Mouse (Mus musculus) kidney, adult 2 months (tissue): ENCODE measurements around the gene Vegfa. TPM values are rescaled to one million over a fixed set of nuclear protein-coding genes. Genes with fewer than 3 reads are reported as not detected.

ENCODE experiments used
- DNase-seq: peaks from one replicate; pipeline ENCODE4 v3.0.0; 2021
- H3K27ac ChIP-seq: fragments of 200-500 bp; 2 replicates; pipeline ENCODE4 v1.5.1; 2012; ENCODE audit warnings: low read depth, low read length, control low read depth, inconsistent platforms; ENCODE audit not compliant: insufficient read depth
- H3K27me3 ChIP-seq: fragments of 200-500 bp; replicated peaks from 2 replicates; pipeline ENCODE4 v1.6.1; 2012; ENCODE audit warnings: mild to moderate bottlenecking, moderate library complexity, low read length, inconsistent platforms; ENCODE audit not compliant: control insufficient read depth, insufficient read depth
- H3K36me3 ChIP-seq: fragments of 200-500 bp; 2 replicates; pipeline ENCODE4 v1.6.1; 2012; ENCODE audit warnings: mild to moderate bottlenecking, moderate library complexity, low read length, inconsistent platforms; ENCODE audit not compliant: control insufficient read depth, insufficient read depth
- H3K4me1 ChIP-seq: fragments of 200-500 bp; 2 replicates; pipeline ENCODE4 v1.6.1; 2011; ENCODE audit warnings: low read length; ENCODE audit not compliant: control insufficient read depth, insufficient read depth
- H3K4me3 ChIP-seq: fragments of 200-500 bp; 2 replicates; pipeline ENCODE4 v1.5.1; 2011; ENCODE audit warnings: mild to moderate bottlenecking, low read depth, low read length, control low read depth; ENCODE audit not compliant: insufficient read depth
- CTCF ChIP-seq: fragments of 200-500 bp; conservative IDR thresholded peaks from 2 replicates; pipeline ENCODE4 v1.5.1; 2011; ENCODE audit warnings: low read depth, mild to moderate bottlenecking, control low read depth, low read length, moderate library complexity, mixed read lengths; ENCODE audit not compliant: insufficient read depth, insufficient read length
- POLR2A ChIP-seq: fragments of 200-500 bp; IDR thresholded peaks from one replicate; pipeline ENCODE4 v1.6.1; 2011; ENCODE audit warnings: low read depth, low read length, control low read depth
- WGBS: fragments of 180-500 bp; shearing (Covaris S2); methylation state at CpG from one replicate; pipeline ENCODE4 v1.1.7; 2018; 5-methylcytosine and 5-hydroxymethylcytosine counted together
- polyA plus RNA-seq: library from polyadenylated mRNA; depleted of rRNA; stranded (reverse); fragments of >200 nt; gene quantifications from 2 replicates; pipeline ENCODE4 v1.2.3, GENCODE M21; 2012

Vegfa gene
- polyA plus RNA-seq, 1 experiment: 336 TPM

DNA sequence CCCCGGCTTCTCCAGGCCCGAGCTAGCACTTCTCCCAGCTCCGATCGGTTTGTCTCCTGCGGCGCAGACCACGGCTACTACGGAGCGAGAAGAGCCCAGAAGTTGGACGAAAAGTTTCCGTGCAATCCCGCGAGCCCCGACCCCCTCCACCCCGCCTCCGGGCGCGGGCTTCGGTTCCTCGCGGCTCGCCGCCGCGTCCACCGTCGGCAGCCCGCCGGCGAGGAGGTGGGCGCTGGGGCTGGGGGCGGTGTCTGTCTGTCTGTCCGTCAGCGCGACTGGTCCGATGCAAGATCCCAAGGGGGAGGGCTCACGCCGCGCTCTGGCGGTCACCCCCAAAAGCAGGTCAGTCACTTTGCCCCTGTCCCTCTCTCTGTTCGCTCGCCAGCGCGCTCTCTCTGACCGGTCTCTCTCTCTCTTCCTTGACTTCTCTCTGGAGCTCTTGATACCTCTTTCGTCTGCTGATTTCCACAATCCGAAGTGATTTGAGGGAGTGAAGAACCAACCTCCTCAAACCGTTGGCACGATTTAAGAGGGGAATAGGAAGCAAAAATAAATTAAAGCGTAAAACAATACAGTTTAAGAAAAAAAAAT lies 453 bp downstream of the Vegfa start:
- peak; percentile 37 for TF ChIP-seq POLR2A
- no peak for TF ChIP-seq CTCF
- H3K36me3 ChIP-seq: no peaks in the 10 kb centered on the region
- H3K27me3 ChIP-seq: no peaks in the 10 kb centered on the region
- H3K4me3 ChIP-seq: peak overlapping the region; percentile 97
- peak overlapping the region; percentile 99 for H3K27ac ChIP-seq
- DNase-seq: peak; percentile 79
- peaks cover 7% of the 10 kb centered on the region; the same call in 1 of the 2 replicates for H3K4me1 ChIP-seq
- 1% methylated on average over 50 of the region's 50 CpGs for WGBS

DNA sequence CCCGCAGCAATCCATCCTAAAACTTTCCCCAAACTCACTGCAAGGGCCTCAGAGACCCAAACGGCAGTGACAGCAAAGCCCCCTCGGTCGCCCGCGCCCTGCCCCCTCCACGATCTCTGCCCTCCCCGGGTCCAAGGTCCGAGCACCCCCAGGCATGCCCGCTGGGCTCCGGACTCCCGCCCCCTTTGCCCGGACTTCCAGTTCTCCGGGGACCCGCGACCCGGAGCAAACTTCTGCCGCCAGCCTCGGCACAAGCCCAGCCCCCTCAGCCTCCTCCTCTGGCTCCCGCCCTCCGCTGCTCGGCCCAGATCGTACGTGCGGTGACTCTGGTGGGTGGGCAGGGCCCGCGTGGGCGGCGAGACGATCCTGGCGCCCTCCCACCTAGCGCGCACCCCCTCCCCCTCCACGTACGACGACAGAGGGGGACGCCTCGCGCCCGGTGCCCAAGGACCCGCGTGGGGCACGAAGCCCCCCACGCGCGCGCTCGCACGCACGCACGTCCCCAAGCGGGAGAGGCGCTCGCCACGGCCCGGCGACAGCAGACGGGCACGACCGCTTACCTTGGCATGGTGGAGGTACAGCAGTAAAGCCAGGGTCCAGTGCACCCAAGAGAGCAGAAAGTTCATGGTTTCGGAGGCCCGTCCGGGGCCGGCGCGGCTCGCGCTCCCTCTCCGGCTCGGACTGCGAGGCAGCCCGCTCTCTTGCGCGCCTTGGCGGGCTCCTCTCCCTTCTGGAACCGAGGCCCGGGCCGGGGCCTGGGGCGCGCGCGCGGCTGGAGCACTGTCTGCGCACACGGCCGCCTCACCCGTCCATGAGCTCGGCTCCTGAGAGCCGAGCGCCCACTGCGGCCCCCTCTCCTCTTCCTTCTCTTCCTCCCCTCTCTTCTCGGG lies 1.2 kb downstream of the Vegfa start:
- TF ChIP-seq POLR2A (no peak), CTCF (no peak)
- H3K27ac ChIP-seq: peak overlapping the region; percentile 99
- DNase-seq: peak; percentile 94

DNA sequence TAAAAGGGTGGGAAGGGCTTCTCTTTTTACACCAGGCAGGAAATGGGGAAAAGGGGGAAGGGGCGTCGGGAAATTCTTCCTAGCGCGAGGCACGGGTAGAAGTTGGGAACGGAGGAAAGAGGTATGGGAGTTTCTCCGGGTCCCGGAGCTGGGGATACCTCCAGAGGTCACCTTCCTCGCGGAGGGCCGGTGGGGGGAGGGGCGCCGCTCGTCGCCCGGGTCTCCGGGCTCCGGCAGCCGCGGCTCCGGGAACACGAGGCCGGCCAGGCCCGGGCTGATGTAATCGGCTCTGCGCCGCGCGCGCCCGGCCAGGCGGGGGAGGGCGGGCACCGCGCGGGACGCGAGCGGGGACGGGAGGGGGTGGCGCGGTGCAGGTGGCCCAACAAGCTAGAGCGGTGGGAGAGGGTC lies 1.8 kb downstream of the Vegfa start:
- Histone ChIP-seq H3K27me3 (no peaks in the 10 kb centered on the region), H3K27ac (peak overlapping the region; percentile 99), H3K36me3 (no peaks in the 10 kb centered on the region), H3K4me1 (peaks cover 16% of the 10 kb centered on the region), H3K4me3 (peak overlapping the region; percentile 97)
- TF ChIP-seq CTCF (no peak), POLR2A (no peak)
- 1% methylated on average over 42 of the region's 43 CpGs for WGBS
- DNase-seq: no peak

More for the DNA sequence above, 1.2 kb downstream of the Vegfa start:
- H3K27me3 ChIP-seq: no peaks in the 10 kb centered on the region
- peaks cover 14% of the 10 kb centered on the region for H3K4me1 ChIP-seq
- peak overlapping the region; percentile 97 for H3K4me3 ChIP-seq
- no peaks in the 10 kb centered on the region for H3K36me3 ChIP-seq
- WGBS: 1% methylated on average over 90 of the region's 92 CpGs

DNA sequence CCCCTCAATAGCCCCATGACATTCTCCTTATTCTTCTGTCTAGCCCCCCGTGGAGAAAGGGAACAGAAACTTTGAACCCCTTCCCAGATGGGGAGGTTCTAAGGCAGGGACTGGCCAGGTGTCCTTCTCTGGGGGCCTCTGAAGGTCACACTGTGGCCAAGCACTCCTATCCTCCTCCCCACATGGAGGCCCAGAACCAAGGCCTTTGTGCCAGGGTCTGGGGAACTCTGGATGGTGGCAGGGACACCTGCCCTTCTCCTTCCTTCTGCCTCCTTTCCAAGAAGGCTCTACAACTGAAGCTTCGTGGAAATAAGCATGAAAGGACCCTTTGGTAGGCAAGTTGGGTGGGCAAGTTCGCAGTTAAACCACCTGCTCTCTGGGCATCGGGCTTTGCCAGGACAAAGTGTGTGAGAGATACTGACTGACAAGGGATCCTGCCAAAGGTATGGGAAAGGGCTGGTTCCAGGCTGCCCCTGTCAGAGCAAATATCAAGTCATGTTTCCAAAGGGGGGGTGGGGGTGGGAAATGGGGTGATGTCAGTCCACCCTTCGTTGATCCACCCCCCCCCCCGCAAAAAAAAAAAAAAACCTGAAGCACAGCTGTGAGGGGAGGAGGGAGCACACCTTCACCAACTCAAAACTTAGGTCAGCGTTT lies 2.5 kb downstream of the Vegfa start:
- no peak for TF ChIP-seq POLR2A
- no peak for TF ChIP-seq CTCF
- Histone ChIP-seq H3K36me3 (peaks cover 1% of the 10 kb centered on the region; the same call in 1 of the 2 replicates), H3K4me1 (peaks cover 16% of the 10 kb centered on the region), H3K27ac (peak overlapping the region; percentile 99), H3K4me3 (peak overlapping the region; percentile 97), H3K27me3 (no peaks in the 10 kb centered on the region)
- DNase-seq: peak; percentile 59
- 16% methylated on average over 7 of the region's 7 CpGs for WGBS

DNA sequence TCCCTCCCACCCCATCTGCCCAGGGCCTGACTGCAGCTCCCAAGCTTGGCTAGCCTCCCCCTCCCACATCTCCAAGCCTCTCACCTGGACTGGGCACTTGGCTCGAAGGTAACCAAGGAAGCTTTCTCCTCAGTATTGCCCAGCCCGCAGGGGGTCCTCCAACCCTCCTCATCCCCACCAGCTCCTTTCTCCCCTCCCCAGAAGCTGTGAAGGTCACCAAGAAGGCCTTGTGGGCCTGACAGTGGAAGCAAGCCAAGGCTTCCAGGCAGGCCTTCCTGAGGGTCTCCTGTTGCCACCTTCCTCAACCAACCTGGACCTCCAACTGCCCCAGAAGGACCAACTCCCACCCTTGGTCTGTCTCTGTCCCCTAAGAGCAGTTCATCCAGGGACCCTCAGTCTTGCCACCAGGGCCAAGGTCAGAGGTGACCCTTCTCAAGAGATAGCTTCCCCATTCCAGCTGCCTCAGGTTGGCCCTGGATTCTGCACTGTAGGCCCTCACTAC lies 3.1 kb downstream of the Vegfa start:
- H3K36me3 ChIP-seq: peaks cover 3% of the 10 kb centered on the region; the same call in 1 of the 2 replicates
- H3K27ac ChIP-seq: peak overlapping the region; percentile 99
- peaks cover 16% of the 10 kb centered on the region for H3K4me1 ChIP-seq
- no peaks in the 10 kb centered on the region for H3K27me3 ChIP-seq
- TF ChIP-seq CTCF (no peak), POLR2A (no peak)
- no peak for DNase-seq
- WGBS: 18% methylated on average over 2 of the region's 2 CpGs
- peak overlapping the region; percentile 97 for H3K4me3 ChIP-seq

DNA sequence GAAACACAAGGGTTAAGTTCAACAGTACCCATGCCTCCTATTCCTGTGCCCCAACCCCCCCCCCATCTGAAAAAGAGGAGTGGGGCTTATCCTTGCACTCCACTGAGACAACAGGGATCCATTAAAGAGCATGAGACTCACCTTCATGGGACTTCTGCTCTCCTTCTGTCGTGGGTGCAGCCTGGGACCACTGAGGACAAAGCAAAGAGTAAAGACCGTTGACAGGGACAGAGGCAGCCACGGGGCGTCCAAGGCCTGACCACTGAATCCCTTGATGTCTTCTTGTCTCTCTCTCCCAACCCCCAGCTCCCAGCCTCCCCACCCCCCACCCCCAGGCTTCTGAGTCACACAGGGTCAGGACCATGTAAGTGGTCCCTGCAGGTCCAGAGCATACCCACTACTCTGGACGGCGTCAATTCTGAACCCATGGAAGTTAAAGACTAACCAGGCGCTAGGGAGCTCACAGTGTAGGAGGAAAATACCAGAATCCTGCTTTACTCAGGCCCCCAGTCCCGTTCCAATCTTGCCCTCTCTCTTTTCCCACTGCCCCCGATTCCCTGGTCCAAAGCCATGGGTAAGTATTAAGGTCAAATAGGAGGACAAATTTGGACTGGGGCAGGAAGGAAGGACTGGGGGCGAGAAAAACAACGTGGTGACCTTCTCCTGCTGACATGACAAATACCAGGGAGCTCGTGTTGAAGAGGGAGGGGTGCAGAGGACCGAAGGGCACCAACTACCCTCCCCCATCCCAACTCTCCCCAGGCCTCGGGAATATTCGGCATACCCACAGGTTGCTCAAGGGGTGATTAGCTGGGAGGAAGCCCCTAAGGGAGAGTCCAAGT lies 3.7 kb downstream of the Vegfa start:
- 13% methylated on average over 15 of the region's 15 CpGs for WGBS
- Histone ChIP-seq H3K4me3 (peak overlapping the region; percentile 97), H3K27me3 (no peaks in the 10 kb centered on the region), H3K36me3 (peaks cover 3% of the 10 kb centered on the region; the same call in 1 of the 2 replicates), H3K4me1 (peaks cover 16% of the 10 kb centered on the region), H3K27ac (peak overlapping the region; percentile 99)
- peak; percentile 87 for DNase-seq
- no peak for TF ChIP-seq POLR2A
- TF ChIP-seq CTCF: no peak
